Mouse (Mus musculus) liver, adult 2 months (tissue): ENCODE data around the gene Tsc1. TPM values are rescaled to one million over a fixed set of nuclear protein-coding genes. Genes with fewer than 3 reads are reported as not detected.

ENCODE experiments used
- DNase-seq: peaks from one replicate; pipeline ENCODE4 v3.0.0-alpha.2; 2011; ENCODE audit warnings: low read depth, low spot score; ENCODE audit errors: extremely low read depth
- H3K27ac ChIP-seq: fragments of 200-500 bp; replicated peaks from 2 replicates; pipeline ENCODE4 v1.5.1; 2012; ENCODE audit warnings: low read depth, mild to moderate bottlenecking, control low read depth, inconsistent platforms, low read length; ENCODE audit not compliant: insufficient read depth
- H3K27me3 ChIP-seq: fragments of 200-500 bp; 2 replicates; pipeline ENCODE4 v1.6.1; 2012; ENCODE audit warnings: mild to moderate bottlenecking, moderate library complexity, low read length, inconsistent platforms; ENCODE audit not compliant: control insufficient read depth, insufficient read depth
- H3K36me3 ChIP-seq: fragments of 200-500 bp; 2 replicates; pipeline ENCODE4 v1.6.1; 2012; ENCODE audit warnings: low read length, inconsistent platforms; ENCODE audit not compliant: control insufficient read depth, insufficient read depth
- H3K4me1 ChIP-seq: fragments of 200-500 bp; 2 replicates; pipeline ENCODE4 v1.6.1; 2011; ENCODE audit warnings: low read length; ENCODE audit not compliant: control insufficient read depth, insufficient read depth
- H3K4me3 ChIP-seq: fragments of 200-500 bp; 2 replicates; pipeline ENCODE4 v1.5.1; 2011; ENCODE audit warnings: low read depth, mild to moderate bottlenecking, control low read depth, low read length, moderate library complexity; ENCODE audit not compliant: insufficient read depth
- H3K79me2 ChIP-seq: fragments of 200-500 bp; 2 replicates; pipeline ENCODE4 v1.6.1; 2012; ENCODE audit warnings: inconsistent platforms, mild to moderate bottlenecking, low read length, moderate library complexity; ENCODE audit not compliant: control insufficient read depth, insufficient read depth
- H3K9ac ChIP-seq: fragments of 200-500 bp; 2 replicates; pipeline ENCODE4 v1.6.1; 2012; ENCODE audit warnings: low read depth, mild to moderate bottlenecking, control low read depth, inconsistent platforms, low read length
- CTCF ChIP-seq: fragments of 200-500 bp; IDR thresholded peaks from 2 replicates; pipeline ENCODE4 v1.5.1; 2011; ENCODE audit warnings: low read depth, low read length, control low read depth
- POLR2A ChIP-seq: fragments of 200-500 bp; IDR thresholded peaks from 2 replicates; pipeline ENCODE4 v1.6.1; 2011; ENCODE audit warnings: low read length, control low read depth; ENCODE audit not compliant: insufficient read depth; ENCODE audit errors: extremely low read depth
- WGBS: fragments of 180-500 bp; shearing (Covaris S2); methylation state at CpG from one replicate; pipeline ENCODE4 v1.1.7; 2018; 5-methylcytosine and 5-hydroxymethylcytosine counted together
- polyA plus RNA-seq: library from polyadenylated mRNA; depleted of rRNA; stranded (reverse); fragments of >200 nt; gene quantifications from 2 replicates; pipeline ENCODE4 v1.2.3, GENCODE M21; 2012
- total RNA-seq: library from RNA; depleted of rRNA; stranded (reverse); fragments of >200 nt; gene quantifications from 2 replicates; pipeline ENCODE4 v1.2.3, GENCODE M21; 2014

Tsc1 gene
- total and polyA plus RNA-seq, 2 experiments: 10.0 to 14.4 TPM

- Histone ChIP-seq H3K79me2 (no peaks in the 10 kb centered on the region), H3K4me1 (peaks cover 11% of the 10 kb centered on the region), H3K27me3 (no peaks in the 10 kb centered on the region; the same call in 1 of the 2 replicates), H3K9ac (no peak overlapping the region), H3K27ac (no peak overlapping the region), H3K36me3 (no peaks in the 10 kb centered on the region), H3K4me3 (no peak overlapping the region)
- no peak for DNase-seq
- 40% methylated on average over 6 of the region's 6 CpGs for WGBS
- TF ChIP-seq POLR2A: no peak
- TF ChIP-seq CTCF: no peak
These were observed 22.2 kb upstream of the Tsc1 start for GRCm38 (mm10) chr2:28618777-28619336.

- 92% methylated on average over 6 of the region's 6 CpGs for WGBS
- no peak for DNase-seq
- H3K9ac ChIP-seq: no peak overlapping the region
- no peaks in the 10 kb centered on the region; the same call in 1 of the 2 replicates for H3K27me3 ChIP-seq
- no peak for TF ChIP-seq CTCF
- TF ChIP-seq POLR2A: no peak
- no peak overlapping the region for H3K4me3 ChIP-seq
- no peaks in the 10 kb centered on the region for H3K36me3 ChIP-seq
- H3K79me2 ChIP-seq: no peaks in the 10 kb centered on the region
- H3K4me1 ChIP-seq: peaks cover 11% of the 10 kb centered on the region
- H3K27ac ChIP-seq: no peak overlapping the region
These were observed 21.7 kb upstream of the Tsc1 start for GRCm38 (mm10) chr2:28619369-28619768.

GRCm38 (mm10) chr2:28620522-28620921 is 20.5 kb upstream of the Tsc1 start:
- DNase-seq: no peak
- H3K4me1 ChIP-seq: peaks cover 11% of the 10 kb centered on the region
- H3K4me3 ChIP-seq: no peak overlapping the region
- no peak overlapping the region for H3K27ac ChIP-seq
- no peak overlapping the region for H3K9ac ChIP-seq
- no peaks in the 10 kb centered on the region; the same call in 1 of the 2 replicates for H3K27me3 ChIP-seq
- no peaks in the 10 kb centered on the region for H3K79me2 ChIP-seq
- 72% methylated on average over 10 of the region's 10 CpGs for WGBS
- no peak for TF ChIP-seq CTCF
- TF ChIP-seq POLR2A: no peak
- no peaks in the 10 kb centered on the region for H3K36me3 ChIP-seq

- TF ChIP-seq CTCF: no peak
- TF ChIP-seq POLR2A: no peak
- no peak overlapping the region for H3K9ac ChIP-seq
- no peak overlapping the region for H3K4me3 ChIP-seq
- DNase-seq: no peak
- no peaks in the 10 kb centered on the region for H3K79me2 ChIP-seq
- no peaks in the 10 kb centered on the region; the same call in 1 of the 2 replicates for H3K27me3 ChIP-seq
- no peaks in the 10 kb centered on the region for H3K36me3 ChIP-seq
- 44% methylated on average over 2 of the region's 2 CpGs for WGBS
- H3K4me1 ChIP-seq: peaks cover 11% of the 10 kb centered on the region
- no peak overlapping the region for H3K27ac ChIP-seq
These were observed 19.9 kb upstream of the Tsc1 start for GRCm38 (mm10) chr2:28621111-28621510.

- H3K27ac ChIP-seq: no peak within 1 kb of the TSS
- H3K27me3 ChIP-seq: no peaks in the 10 kb centered on the region; the same call in 1 of the 2 replicates
- DNase-seq: no peak
- no peak within 1 kb of the TSS for H3K9ac ChIP-seq
- no peaks in the 10 kb centered on the region for H3K79me2 ChIP-seq
- no peaks in the 10 kb centered on the region for H3K36me3 ChIP-seq
- H3K4me1 ChIP-seq: peaks cover 11% of the 10 kb centered on the region
- TF ChIP-seq CTCF: no peak
- TF ChIP-seq POLR2A: no peak
- 21% methylated on average over 16 of the region's 16 CpGs for WGBS
- no peak within 1 kb of the TSS for H3K4me3 ChIP-seq
These were observed 19.3 kb upstream of the Tsc1 start, which contains the start of gene Gfi1b for GRCm38 (mm10) chr2:28621664-28622171. Gfi1b (minus strand) TSS chr2:28621982.

GRCm38 (mm10) chr2:28622521-28623124 is 18.4 kb upstream of the Tsc1 start:
- Histone ChIP-seq H3K79me2 (no peaks in the 10 kb centered on the region), H3K36me3 (no peaks in the 10 kb centered on the region), H3K4me3 (no peak overlapping the region), H3K9ac (no peak overlapping the region), H3K27me3 (no peaks in the 10 kb centered on the region; the same call in 1 of the 2 replicates), H3K4me1 (peaks cover 11% of the 10 kb centered on the region), H3K27ac (no peak overlapping the region)
- 21% methylated on average over 10 of the region's 10 CpGs for WGBS
- TF ChIP-seq POLR2A: no peak
- TF ChIP-seq CTCF: peak; percentile 85
- DNase-seq: no peak
